Mouse (Mus musculus): ENCODE data around the gene L2hgdh.

DNA sequence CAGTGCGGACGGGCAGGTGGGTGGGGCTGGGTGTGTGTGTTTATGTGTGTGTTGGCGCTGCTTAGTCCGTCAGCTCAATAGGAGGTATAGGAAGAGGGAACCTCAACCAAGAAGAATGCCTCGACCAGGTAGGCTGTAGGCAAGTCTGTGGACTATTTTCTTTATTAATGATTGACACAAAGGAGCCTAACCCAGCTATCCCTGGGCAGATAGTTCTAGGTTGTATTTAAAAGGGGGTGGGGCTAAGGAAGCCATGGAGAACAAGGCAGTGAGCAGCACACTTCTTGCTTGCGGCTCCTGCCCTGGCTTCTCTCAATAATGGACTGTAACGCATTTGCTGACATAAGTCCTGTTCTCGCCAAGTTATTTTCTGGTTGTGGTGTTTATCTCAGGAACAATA lies 75.2 kb downstream of the L2hgdh start:
- no peak for TF ChIP-seq POLR2A (IDR thresholded peaks at IDR 0.05; ENCODE audit: extremely low read depth, insufficient read depth, low read length)
- TF ChIP-seq CTCF (IDR thresholded peaks at IDR 0.05; ENCODE audit: low read depth, low read length): no peak
